Mouse (Mus musculus) left cerebral cortex, adult 9 months (tissue): ENCODE data around the gene Dpep3.
"Not testable (repeated sequence)": the region's sequence is repeated elsewhere in the genome, so short reads cannot be mapped to it uniquely, and the experiment has no call there.

Experiments used
- DNase-seq, 2 experiments: peaks; one replicate each; pipeline ENCODE4 v3.0.0; 2022; ENCODE audit warnings: low spot score in 2 of 2

Dpep3 gene

DNA sequence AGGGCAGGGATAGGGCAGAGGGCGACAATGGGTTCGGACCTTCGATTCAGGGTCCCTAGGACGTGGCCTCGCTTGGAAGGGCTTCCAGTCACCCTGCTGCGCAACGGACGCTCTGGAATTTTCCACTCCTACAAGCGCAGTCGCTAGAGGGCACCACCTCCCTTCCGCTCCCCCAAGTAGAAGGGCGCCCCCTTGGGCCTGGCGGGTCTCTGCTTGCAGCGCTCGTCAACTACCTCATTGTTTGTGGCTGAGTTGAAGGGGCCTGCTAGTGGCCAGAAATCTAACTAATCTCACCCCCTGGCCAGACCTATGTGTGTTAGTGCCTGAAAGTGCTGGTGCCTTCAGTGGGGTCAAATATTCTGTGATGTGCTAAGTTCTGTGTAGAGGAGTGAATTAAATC is at the start of gene Dpep3:
Dpep3 (minus strand) TSS at position 105 of the 400 bp plus-strand sequence.
- DNase-seq = no peak

DNA sequence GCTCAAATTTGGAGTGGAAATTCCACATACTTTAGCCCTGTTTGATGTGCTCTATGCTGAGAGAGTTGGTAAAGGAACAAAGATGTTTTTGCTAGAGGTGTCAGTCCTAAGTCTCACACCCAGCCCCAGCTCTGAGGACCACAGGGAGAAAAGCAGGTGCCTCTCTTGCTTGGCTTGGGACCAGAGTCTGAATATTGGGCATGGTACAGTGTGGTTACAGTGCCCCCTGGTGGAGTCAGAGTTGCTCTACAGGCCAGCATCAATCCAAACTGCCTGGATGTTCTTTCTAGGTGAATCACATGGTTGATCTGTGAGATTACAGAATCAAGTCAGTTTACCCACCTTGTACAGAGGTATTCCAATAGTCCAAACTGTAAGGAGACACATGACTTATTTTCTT is 43.3 kb upstream of the Dpep3 start:
- peak; percentile 11 to 82 for DNase-seq

GRCm38 (mm10) chr8:106018039-106018438 is 38.8 kb upstream of the Dpep3 start:
- no peak for DNase-seq

DNA sequence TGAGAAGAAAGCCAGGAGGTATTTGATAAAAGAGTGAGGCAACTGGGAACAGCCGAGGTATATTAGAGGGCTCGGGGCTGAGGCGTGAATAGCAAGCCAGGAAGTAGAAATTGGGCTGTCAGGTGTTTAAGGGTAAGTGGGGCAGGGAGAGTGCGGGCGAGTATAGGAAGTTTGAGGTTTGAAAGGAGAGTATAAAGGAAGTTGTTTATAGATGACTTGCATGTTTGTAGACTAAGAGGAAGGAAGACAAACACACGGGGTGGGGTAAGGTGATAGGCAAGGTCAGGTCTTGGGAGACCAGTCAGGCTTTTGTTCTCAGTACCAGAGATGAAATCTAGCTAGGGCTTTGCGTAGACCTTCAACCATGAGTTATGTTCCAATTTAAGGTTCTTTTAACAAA is 37.9 kb upstream of the Dpep3 start:
- no peak for DNase-seq

DNA sequence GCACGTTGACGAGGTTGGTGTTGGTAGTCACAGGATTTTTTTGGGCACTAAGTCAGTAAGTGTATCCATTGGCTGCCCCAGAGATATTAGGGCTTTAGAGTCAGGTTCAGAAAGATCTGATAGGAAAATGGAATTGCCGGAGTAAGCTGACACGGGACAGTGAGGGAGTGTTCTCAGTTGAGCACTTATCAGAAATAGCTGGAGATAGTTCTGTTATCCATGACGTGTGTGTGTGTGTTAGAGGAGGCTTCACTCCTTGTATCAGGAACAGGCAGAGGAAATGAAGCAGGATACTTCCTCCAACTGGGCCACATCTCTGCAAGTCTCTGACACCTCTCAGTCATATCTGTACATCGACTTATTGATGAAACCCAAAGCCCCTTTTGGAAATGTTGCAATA is 37.1 kb upstream of the Dpep3 start:
- no peak for DNase-seq

DNA sequence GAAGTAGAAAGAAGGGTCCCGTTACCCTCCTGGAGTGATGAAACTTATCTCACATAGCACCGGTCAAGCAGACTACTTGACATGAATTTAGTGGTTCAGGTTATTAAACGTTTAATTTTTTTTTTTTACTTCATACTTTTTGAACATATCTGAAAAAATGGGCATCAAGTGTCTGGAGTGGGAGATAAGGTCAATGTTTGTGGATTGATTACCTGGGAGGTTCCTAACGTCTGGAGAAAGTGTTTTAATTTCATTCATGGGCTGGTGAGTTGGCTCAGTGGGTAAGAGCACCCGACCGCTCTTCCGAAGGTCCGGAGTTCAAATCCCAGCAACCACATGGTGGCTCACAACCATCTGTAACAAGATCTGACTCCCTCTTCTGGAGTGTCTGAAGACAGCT is 33.0 kb upstream of the Dpep3 start:
- DNase-seq = not testable (repeated sequence)

DNA sequence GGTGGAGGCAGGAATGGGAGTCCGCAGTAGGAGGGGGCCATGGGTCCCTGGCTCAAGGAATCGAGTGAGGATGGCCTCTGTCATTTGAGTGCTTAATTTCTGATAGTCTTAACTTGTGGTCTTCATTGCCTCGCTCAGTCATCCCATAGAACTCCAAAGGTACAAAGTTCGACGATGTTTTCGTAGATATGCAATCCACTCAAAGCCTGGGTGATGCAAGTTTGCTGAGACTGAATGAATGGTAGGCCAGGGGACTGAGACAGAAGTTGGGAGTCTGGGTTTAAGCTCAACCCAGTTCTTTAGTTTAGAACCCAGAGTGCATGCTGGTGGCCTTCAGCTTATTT is 32.4 kb upstream of the Dpep3 start, which contains the start of gene Ddx28:
Ddx28 (minus strand) TSS at position 240 of the 344 bp plus-strand sequence.
- no peak for DNase-seq

DNA sequence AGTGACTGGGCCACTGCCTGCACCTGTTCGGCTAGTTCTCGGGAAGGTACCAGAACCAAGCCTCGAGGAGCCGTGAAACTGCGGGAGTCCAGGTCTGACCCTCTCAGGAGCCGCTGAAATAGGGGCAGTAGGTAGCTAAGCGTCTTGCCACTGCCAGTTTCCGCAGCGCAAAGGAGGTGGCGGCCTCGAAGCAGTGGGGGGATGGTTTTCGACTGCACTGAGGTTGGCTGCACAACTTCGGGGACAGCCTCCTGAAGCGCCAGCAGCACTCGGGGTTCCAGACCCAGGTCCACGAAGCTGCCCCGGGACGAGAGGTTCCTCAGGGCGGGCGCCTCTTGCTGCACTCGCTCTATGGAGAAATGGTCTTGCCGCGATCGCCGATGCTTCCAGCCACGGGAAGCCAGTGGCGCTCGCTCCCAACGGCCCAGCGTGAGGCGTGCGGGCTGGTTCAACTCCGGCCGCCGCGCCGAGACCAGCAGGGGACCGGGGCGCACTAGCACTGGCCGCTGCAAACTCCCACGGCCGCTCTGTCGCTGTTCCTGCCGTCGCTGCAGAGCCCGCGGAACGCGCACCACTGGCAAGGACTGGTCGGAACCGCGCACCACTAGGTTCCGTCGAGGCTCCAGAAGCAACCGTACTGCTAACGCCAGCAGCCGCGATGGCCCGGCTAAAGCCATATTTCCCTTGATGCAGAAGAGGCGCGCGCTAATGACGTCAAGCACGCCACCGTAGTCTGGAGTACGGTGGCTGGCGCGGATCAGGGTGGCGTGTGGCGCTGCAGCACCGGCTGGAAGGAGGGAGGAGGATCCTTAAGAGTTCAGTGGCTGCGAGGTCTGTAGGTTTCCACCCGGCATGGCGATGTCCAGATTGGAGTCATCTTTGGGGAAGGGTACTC is 31.8 kb upstream of the Dpep3 start:
- DNase-seq = peak; percentile 72 to 93

DNA sequence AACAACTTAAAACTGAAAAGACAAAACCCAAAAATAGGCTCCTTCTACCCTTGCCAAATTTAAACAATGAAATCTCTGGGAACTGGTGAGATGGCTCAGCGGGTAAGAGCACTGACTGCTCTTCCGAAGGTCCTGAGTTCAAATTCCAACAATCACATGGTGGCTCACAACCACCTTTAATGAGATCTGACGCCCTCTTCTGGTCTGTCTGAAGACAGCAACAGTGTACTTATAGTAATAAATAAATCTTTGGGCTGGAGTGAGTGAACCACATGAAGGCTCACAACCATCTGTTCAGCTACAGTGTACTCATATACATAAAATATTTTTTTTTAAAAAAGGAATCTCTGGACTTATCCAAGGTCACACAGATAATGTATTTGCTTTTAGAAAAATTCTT is 28.7 kb upstream of the Dpep3 start:
- DNase-seq = not testable (repeated sequence)

DNA sequence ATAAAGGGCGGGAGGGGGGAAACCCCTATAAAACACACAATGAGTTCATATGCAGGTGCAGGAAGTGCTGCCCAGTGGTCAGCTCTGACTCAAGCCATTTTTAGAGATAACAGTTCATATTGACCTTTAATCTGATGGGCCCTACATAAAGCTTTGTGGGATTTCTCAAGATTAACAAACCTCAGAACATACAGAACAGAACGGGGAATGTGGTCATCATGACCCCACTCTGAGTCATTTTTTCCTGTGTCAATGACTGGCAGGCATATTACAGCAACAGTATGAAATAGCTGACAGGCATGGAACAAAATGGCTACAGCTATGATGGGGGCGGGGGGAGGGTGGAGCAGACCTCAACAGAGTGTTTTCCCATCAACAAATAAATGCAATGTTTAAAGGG is 27.9 kb upstream of the Dpep3 start:
- no peak for DNase-seq

GRCm38 (mm10) chr8:106006413-106006812 is 27.2 kb upstream of the Dpep3 start:
- DNase-seq = no peak

GRCm38 (mm10) chr8:106005875-106006274 is 26.6 kb upstream of the Dpep3 start, which contains the start of gene Dpep2nb:
TSS of gene Dpep2nb (minus strand) at chr8:106005975.
- no peak for DNase-seq

GRCm38 (mm10) chr8:106004538-106005207 is 25.4 kb upstream of the Dpep3 start:
- DNase-seq = no peak

GRCm38 (mm10) chr8:106001908-106002307 is 22.7 kb upstream of the Dpep3 start:
- no peak for DNase-seq

DNA sequence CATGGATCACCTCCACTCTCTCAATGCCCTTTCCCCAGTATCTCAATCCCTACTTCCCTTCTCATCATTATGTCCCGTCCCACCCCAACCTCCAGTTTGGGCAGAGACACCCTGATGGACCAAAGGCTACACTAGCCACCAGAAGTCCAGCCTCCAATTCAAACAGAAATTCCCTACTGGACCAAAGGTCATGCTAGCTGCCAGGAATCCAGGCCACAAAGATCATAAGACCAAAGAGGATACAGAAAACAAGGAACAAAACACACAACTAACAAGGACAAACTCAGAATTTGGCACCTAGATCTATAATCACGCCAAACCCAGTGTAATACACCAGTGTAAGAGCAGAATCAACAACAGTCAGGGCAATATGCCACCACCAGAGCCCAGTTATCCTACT is 19.7 kb upstream of the Dpep3 start:
- no peak for DNase-seq

GRCm38 (mm10) chr8:105996359-105996758 is 17.1 kb upstream of the Dpep3 start:
- DNase-seq = no peak

DNA sequence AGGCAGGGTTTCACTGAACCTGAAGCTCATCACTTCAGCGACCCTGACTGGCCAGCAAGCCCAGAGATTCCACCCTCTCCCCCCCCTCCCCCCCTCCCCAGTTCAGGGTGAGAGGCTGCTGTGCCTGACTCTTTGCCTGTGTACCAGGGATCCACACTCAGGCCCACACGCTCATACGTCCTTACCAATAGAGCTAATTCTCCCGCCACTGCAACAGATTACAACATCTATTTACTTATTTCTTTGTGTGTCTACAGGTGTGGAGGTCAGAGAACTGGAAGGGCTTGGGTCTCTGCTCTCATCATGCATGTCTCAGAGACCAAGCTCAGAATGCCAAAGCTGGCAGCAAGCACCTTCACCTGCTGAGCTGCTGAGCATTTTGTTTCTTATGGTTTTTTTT is 14.0 kb upstream of the Dpep3 start:
- DNase-seq = no peak

DNA sequence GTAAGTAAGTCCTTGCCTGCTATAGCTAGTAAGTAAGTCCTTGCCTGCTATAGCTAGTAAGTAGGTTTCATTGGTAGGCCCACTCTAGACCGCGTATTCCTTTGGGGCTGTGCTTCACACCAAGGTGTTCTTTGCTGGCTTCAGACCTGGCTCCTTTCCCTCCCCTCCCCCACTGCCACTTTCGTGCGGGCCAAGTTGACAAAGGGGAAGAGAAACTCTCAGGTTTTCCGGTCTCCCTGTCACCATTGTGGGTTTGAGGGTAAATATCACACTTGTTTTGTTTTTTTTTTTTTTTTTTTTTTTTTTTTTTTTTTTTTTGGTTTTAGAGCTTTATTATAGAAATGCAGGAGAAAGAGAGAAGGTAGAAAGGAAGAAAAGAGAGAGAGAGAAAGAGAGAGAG is 13.3 kb upstream of the Dpep3 start:
- DNase-seq = no peak

DNA sequence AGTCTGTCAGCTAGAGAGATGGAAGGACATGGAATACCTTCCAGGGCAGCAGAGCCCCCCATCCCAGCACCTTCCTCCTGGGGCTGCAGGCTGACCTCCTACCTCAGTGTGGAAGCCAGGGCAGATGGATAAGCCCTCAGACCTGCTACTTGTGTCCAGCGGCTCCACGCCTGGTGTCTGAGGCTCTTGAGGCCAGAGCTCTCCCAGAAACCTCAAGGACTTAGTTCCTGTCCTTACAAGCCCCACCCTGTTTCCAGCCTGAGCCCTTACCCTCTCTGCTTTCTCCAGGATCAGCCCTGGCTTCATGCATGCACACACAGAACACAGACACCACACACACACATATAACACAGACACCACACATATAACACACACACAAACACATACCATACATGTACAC is 12.3 kb upstream of the Dpep3 start:
- no peak for DNase-seq

DNA sequence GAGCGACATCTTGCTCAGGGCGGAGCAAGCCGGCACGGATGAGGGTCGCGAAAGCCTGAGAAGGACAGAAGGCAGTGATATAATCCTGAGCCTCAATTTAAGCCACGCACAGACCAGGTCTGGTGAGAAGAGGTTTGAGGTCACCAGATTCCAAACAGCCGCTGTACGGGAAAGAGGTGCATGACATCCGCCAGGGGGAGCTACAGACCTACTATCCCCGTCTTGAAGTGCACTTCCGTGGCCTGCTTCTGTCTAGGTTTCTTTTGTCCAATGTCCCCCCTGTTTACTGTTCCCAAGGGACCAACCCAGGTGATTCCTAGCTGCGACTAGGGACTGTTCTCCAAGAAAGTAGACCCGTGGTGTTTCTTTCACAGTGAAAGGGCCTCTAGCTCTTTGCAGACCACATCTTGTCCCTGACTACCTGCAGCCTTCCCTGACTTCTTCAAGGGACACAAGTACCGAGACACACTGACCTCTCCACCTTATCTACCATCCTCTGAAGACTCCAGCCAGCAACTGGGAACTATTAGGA is 11.7 kb upstream of the Dpep3 start, which contains the start of gene Dus2:
Dus2 (plus strand) TSS at position 482 of the 532 bp plus-strand sequence.
- peak in 1 of 2 experiments; percentile 75 for DNase-seq

- no peak for DNase-seq
Observed at GRCm38 (mm10) chr8:105988546-105988945, 9.3 kb upstream of the Dpep3 start.

GRCm38 (mm10) chr8:105983406-105983805 is 4.2 kb upstream of the Dpep3 start:
- DNase-seq = not testable (repeated sequence)

DNA sequence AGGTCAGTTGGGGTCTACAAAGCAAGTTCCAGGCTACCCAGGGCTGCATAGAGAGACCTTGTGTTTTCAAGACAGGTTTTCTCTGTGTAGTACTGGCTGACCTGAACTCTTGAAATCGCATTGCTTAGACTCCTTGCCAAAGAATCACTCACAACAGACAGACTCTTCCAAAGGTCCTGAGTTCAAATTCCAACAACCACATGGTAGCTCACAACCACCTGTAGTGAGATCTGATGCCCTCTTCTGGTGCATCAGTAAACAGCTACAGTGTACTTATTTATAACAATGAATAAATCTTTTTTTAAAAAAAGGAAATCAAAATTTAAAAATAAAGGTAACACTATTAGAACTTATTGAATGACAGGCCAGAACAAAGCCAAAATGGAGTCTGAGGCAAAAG is 1.9 kb upstream of the Dpep3 start:
- DNase-seq = no peak
